Mouse (Mus musculus) mouse embryonic stem cell (cell line): ENCODE results near the gene Hat1.
"Not testable (repeated sequence)": the region's sequence is repeated elsewhere in the genome, so short reads cannot be mapped to it uniquely, and the experiment has no call there.

Experiments
- in situ Hi-C, 2 experiments: fragments of 300-500 bp; cut with MboI; formaldehyde crosslinking; loops; 1 replicate in 1 of 2; 3 replicates in 1 of 2; pipeline ENCODE4 v1.14.3; 2019 to 2020; ENCODE audit warnings: low sequenced_read_pairs in 2 of 2, low pct_unique_long_range_greater_than_20kb in 1 of 2, mixed read lengths in 1 of 2; ENCODE audit not compliant: unreplicated experiment in 1 of 2

Hat1 gene

GRCm38 (mm10) chr2:71372261-71372660 lies 16.5 kb upstream of the Hat1 start:
- in situ Hi-C loops = not testable (repeated sequence)

- in situ Hi-C loops = no loop called here
Measured at GRCm38 (mm10) chr2:71374275-71375155, 14.2 kb upstream of the Hat1 start.

GRCm38 (mm10) chr2:71376433-71376906 lies 12.3 kb upstream of the Hat1 start:
- in situ Hi-C loops = no loop called here

GRCm38 (mm10) chr2:71377426-71377825 lies 11.3 kb upstream of the Hat1 start:
- in situ Hi-C loops = no loop called here

GRCm38 (mm10) chr2:71381962-71382361 lies 6.8 kb upstream of the Hat1 start:
- in situ Hi-C loops = no loop called here

- in situ Hi-C loops = no loop called here
Measured at GRCm38 (mm10) chr2:71383890-71384289, 4.9 kb upstream of the Hat1 start.

GRCm38 (mm10) chr2:71387766-71388165 lies 992 bp upstream of the Hat1 start:
- in situ Hi-C loops = no loop called here

- in situ Hi-C loops = loop anchor here in 1 of 2 experiments (5.0 kb wide), 1 partner anchor 37 kb away; no protein-coding TSS in a partner anchor
Measured at GRCm38 (mm10) chr2:71389864-71390263, 1.1 kb downstream of the Hat1 start.

GRCm38 (mm10) chr2:71405613-71406012 lies 16.9 kb downstream of the Hat1 start:
- in situ Hi-C loops = no loop called here

GRCm38 (mm10) chr2:71418760-71419280 lies 30.1 kb downstream of the Hat1 start:
- in situ Hi-C loops = no loop called here

GRCm38 (mm10) chr2:71419408-71419807 lies 30.6 kb downstream of the Hat1 start:
- in situ Hi-C loops = no loop called here

- in situ Hi-C loops = no loop called here
Measured at GRCm38 (mm10) chr2:71420895-71421425, 32.2 kb downstream of the Hat1 start.

GRCm38 (mm10) chr2:71424545-71424944 lies 35.8 kb downstream of the Hat1 start:
- in situ Hi-C loops = no loop called here

- in situ Hi-C loops = no loop called here
Measured at GRCm38 (mm10) chr2:71435440-71435839, 46.7 kb downstream of the Hat1 start.

- in situ Hi-C loops = no loop called here
Measured at GRCm38 (mm10) chr2:71443376-71443775, 54.6 kb downstream of the Hat1 start.

GRCm38 (mm10) chr2:71445536-71446196 lies 56.9 kb downstream of the Hat1 start:
- in situ Hi-C loops = no loop called here

GRCm38 (mm10) chr2:71449604-71450003 lies 60.8 kb downstream of the Hat1 start:
- in situ Hi-C loops = loop anchor here (5.0 to 10.0 kb wide), 2 partner anchors 95 to 98 kb away; partner anchors contain the start of gene Dlx2 (in 2 of the 2)

- in situ Hi-C loops = loop anchor here (5.0 to 10.0 kb wide), 2 partner anchors 93 to 96 kb away; partner anchors contain the start of gene Dlx2 (in 2 of the 2)
Measured at GRCm38 (mm10) chr2:71451761-71452160, 63.0 kb downstream of the Hat1 start.
